Mouse (Mus musculus): ENCODE measurements at regions not wholly inside any gene's neighbourhood (a gene's known extent, or its start where the extent isn't known, plus 50 kb on each side); places are given as distances from the start of the nearest gene placed in this dataset.

DNA sequence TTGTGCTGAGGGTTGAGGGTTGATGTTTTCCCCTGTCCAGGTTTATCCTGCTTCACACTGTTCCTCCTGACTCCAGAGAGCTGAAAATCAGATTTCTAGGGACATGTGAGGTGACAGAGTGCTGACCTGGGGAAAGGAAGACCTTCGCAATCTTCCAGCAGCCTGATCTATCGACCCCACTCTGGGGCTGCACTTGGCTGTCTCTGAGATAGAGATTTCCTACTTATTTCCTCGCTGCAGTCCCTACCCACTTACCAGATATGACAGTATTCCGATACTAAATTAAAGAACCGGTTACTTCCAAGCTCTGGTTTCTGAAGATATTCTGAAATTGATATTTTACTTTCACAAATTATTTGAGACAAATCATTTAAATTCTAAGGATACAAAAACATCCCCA, 743.4 kb downstream of the Nova1 start:
- H3K79me2 ChIP-seq (ENCODE audit: control insufficient read depth, insufficient read depth, low read length, poor library complexity) = no peaks in the 10 kb centered on the region
- no peaks in the 10 kb centered on the region for H3K4me1 ChIP-seq (ENCODE audit: control insufficient read depth in 1 of 2, insufficient read depth in 2 of 2, low read length in 2 of 2)
- H3K36me3 ChIP-seq (ENCODE audit: control insufficient read depth in 1 of 2, insufficient read depth in 2 of 2, low read length in 2 of 2) = no peaks in the 10 kb centered on the region
- DNase-seq (ENCODE audit: low read depth, low spot score) = no peak
- H3K27me3 ChIP-seq (ENCODE audit: control insufficient read depth in 1 of 2, insufficient read depth in 2 of 2, low read length in 2 of 2) = no peaks in the 10 kb centered on the region
- no peak overlapping the region for H3K4me3 ChIP-seq (ENCODE audit: control insufficient read depth in 1 of 2, insufficient read depth in 1 of 2, low read depth in 2 of 2, low read length in 2 of 2)
- TF ChIP-seq MYC (IDR thresholded peaks at IDR 0.05; ENCODE audit: low read depth, low read length) = no peak
- TF ChIP-seq JUND (IDR thresholded peaks at IDR 0.05; ENCODE audit: low read depth, low read length) = no peak
- no peak for TF ChIP-seq KAT2A (conservative IDR thresholded peaks at IDR 0.05; ENCODE audit: low read depth, low read length)
- no peak for TF ChIP-seq CHD2 (IDR thresholded peaks at IDR 0.05; ENCODE audit: low read length)
- no peak for TF ChIP-seq NELFE (IDR thresholded peaks at IDR 0.05; ENCODE audit: low read depth, low read length)
- TF ChIP-seq MYB (IDR thresholded peaks at IDR 0.05; ENCODE audit: low read depth, low read length) = no peak
- no peak for TF ChIP-seq E2F4 (IDR thresholded peaks at IDR 0.05; ENCODE audit: borderline replicate concordance, low read depth, low read length)
- no peak for TF ChIP-seq UBTF (IDR thresholded peaks at IDR 0.05; ENCODE audit: borderline replicate concordance, insufficient read depth, low read depth, low read length)
- TF ChIP-seq ZKSCAN1 (IDR thresholded peaks at IDR 0.05; ENCODE audit: low read depth, low read length) = no peak
- no peak for TF ChIP-seq POLR2A (IDR thresholded peaks at IDR 0.05; ENCODE audit: control insufficient read depth in 1 of 2, insufficient read depth in 1 of 2, low read depth in 1 of 2, low read length in 2 of 2, poor library complexity in 1 of 2)
- no peak overlapping the region for H3K27ac ChIP-seq (ENCODE audit: control insufficient read depth, low read depth, low read length)
- no peaks in the 10 kb centered on the region for H3K9me3 ChIP-seq (replicated peaks; ENCODE audit: insufficient read depth, low read length)
- H3K9ac ChIP-seq (ENCODE audit: control insufficient read depth, low read depth, low read length, poor library complexity, severe bottlenecking) = no peak overlapping the region

GRCm38 (mm10) chr12:46066896-46067295, 751.8 kb downstream of the Nova1 start:
- TF ChIP-seq CTCF (IDR thresholded peaks at IDR 0.05 in 2 of 3, conservative IDR thresholded peaks at IDR 0.05 in 1 of 3; ENCODE audit: control insufficient read depth in 1 of 3, insufficient read depth in 1 of 3, low read depth in 2 of 3, low read length in 3 of 3, poor library complexity in 1 of 3, severe bottlenecking in 1 of 3) (no peak), HCFC1 (IDR thresholded peaks at IDR 0.05; ENCODE audit: low read depth, low read length) (no peak), CHD2 (IDR thresholded peaks at IDR 0.05; ENCODE audit: low read length) (no peak), KAT2A (conservative IDR thresholded peaks at IDR 0.05; ENCODE audit: low read depth, low read length) (no peak), EP300 (IDR thresholded peaks at IDR 0.05; ENCODE audit: low read depth in 1 of 2, low read length in 2 of 2) (no peak), MYB (IDR thresholded peaks at IDR 0.05; ENCODE audit: low read depth, low read length) (no peak), ETS1 (IDR thresholded peaks at IDR 0.05; ENCODE audit: low read depth, low read length) (no peak)
- no peak overlapping the region for H3K9ac ChIP-seq (ENCODE audit: control insufficient read depth, low read depth, low read length, poor library complexity, severe bottlenecking)
- H3K4me1 ChIP-seq (ENCODE audit: control insufficient read depth in 1 of 2, insufficient read depth in 2 of 2, low read length in 2 of 2) = no peaks in the 10 kb centered on the region

GRCm38 (mm10) chr12:46040626-46041025, 778.1 kb downstream of the Nova1 start:
- Histone ChIP-seq H3K79me2 (ENCODE audit: control insufficient read depth, insufficient read depth, low read length, poor library complexity) (no peaks in the 10 kb centered on the region), H3K36me3 (ENCODE audit: control insufficient read depth in 1 of 2, insufficient read depth in 2 of 2, low read length in 2 of 2) (no peaks in the 10 kb centered on the region), H3K9me3 (replicated peaks; ENCODE audit: insufficient read depth, low read length) (no peaks in the 10 kb centered on the region), H3K4me3 (ENCODE audit: control insufficient read depth in 1 of 2, insufficient read depth in 1 of 2, low read depth in 2 of 2, low read length in 2 of 2) (no peak overlapping the region), H3K27me3 (ENCODE audit: control insufficient read depth in 1 of 2, insufficient read depth in 2 of 2, low read length in 2 of 2) (no peaks in the 10 kb centered on the region), H3K9ac (ENCODE audit: control insufficient read depth, low read depth, low read length, poor library complexity, severe bottlenecking) (no peak overlapping the region), H3K4me1 (ENCODE audit: control insufficient read depth in 1 of 2, insufficient read depth in 2 of 2, low read length in 2 of 2) (no peaks in the 10 kb centered on the region), H3K27ac (ENCODE audit: control insufficient read depth, low read depth, low read length) (no peak overlapping the region)
- DNase-seq (ENCODE audit: low read depth, low spot score) = no peak
- TF ChIP-seq CTCF (IDR thresholded peaks at IDR 0.05 in 2 of 3, conservative IDR thresholded peaks at IDR 0.05 in 1 of 3; ENCODE audit: control insufficient read depth in 1 of 3, insufficient read depth in 1 of 3, low read depth in 2 of 3, low read length in 3 of 3, poor library complexity in 1 of 3, severe bottlenecking in 1 of 3) = no peak
- no peak for TF ChIP-seq RAD21 (IDR thresholded peaks at IDR 0.05; ENCODE audit: low read depth, low read length)
- TF ChIP-seq MYC (IDR thresholded peaks at IDR 0.05; ENCODE audit: low read depth, low read length) = no peak

More at GRCm38 (mm10) chr12:46066896-46067295, 751.8 kb downstream of the Nova1 start:
- no peaks in the 10 kb centered on the region for H3K36me3 ChIP-seq (ENCODE audit: control insufficient read depth in 1 of 2, insufficient read depth in 2 of 2, low read length in 2 of 2)
- no peak overlapping the region for H3K27ac ChIP-seq (ENCODE audit: control insufficient read depth, low read depth, low read length)
- H3K9me3 ChIP-seq (replicated peaks; ENCODE audit: insufficient read depth, low read length) = no peaks in the 10 kb centered on the region
- no peak for DNase-seq (ENCODE audit: low read depth, low spot score)
- H3K27me3 ChIP-seq (ENCODE audit: control insufficient read depth in 1 of 2, insufficient read depth in 2 of 2, low read length in 2 of 2) = no peaks in the 10 kb centered on the region
- H3K79me2 ChIP-seq (ENCODE audit: control insufficient read depth, insufficient read depth, low read length, poor library complexity) = no peaks in the 10 kb centered on the region
- H3K4me3 ChIP-seq (ENCODE audit: control insufficient read depth in 1 of 2, insufficient read depth in 1 of 2, low read depth in 2 of 2, low read length in 2 of 2) = no peak overlapping the region

Measured in MEL (cell line).